Mouse (Mus musculus): ENCODE measurements around the gene Il25. TPM values are rescaled to one million over a fixed set of nuclear protein-coding genes. Genes with fewer than 3 reads are reported as not detected.
"Not testable (repeated sequence)": the region's sequence is repeated elsewhere in the genome, so short reads cannot be mapped to it uniquely, and the experiment has no call there.

Il25 gene
- polyA plus RNA-seq, 1 experiment from 2014 or later: 0.74 TPM

DNA sequence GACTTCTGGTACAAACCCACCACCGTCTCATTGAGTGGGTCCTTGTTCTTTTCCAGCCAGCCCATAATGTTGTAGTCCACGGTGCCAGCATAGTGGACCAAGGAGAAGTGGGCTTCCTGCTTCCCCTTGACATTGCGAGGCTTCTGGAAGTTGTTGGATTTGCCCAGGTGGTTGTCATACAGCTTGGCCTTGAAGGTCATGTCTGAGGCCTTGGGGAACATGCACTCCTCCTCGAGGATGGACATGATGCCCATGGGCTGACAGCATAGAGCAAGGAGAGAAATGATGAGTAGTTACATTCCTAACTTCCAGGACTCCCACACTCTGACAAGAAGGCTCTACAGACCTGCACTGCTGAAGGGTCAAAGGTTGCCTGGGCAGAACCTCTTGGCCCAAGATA, 26.0 kb downstream of the Il25 start:
- H3K27me3 ChIP-seq (ENCODE audit: control insufficient read depth, insufficient read depth, low read length): no peaks in the 10 kb centered on the region
- H3K4me3 ChIP-seq (replicated peaks; ENCODE audit: low read length): no peak overlapping the region
- no peak overlapping the region for H3K9ac ChIP-seq
- H3K9me3 ChIP-seq (ENCODE audit: control insufficient read depth, low read length): no peaks in the 10 kb centered on the region
- no peaks in the 10 kb centered on the region for H3K4me1 ChIP-seq (replicated peaks; ENCODE audit: control insufficient read depth, insufficient read depth, low read length)
- no peaks in the 10 kb centered on the region for H3K36me3 ChIP-seq (replicated peaks; ENCODE audit: control insufficient read depth, insufficient read depth)
- no peak overlapping the region for H3K4me2 ChIP-seq (replicated peaks)
- ATAC-seq (ENCODE audit: low FRiP score): no peak
- no peak for DNase-seq (ENCODE audit: low spot score)
- 85% methylated on average over 4 of the region's 4 CpGs for WGBS
- H3K27ac ChIP-seq: no peak overlapping the region

DNA sequence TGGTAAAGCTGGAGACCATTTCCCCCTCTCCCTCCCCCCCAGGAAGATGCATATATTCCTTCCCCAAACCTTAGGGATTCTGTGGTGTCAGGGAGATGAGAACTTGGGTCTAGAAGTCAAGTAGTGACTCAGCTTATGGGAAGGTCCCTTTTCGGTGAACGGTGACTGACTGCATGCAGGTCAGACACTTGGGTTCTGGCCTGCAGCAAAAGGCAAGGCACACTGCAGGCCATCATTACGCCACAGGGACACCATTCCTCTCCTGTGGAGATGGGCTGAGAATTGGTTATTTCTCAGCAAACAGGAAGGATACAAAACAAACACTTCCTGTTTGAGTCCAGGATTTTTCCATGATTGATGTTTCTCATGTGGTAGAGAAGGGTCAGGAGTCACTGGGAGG, 26.7 kb downstream of the Il25 start:
- no peaks in the 10 kb centered on the region for H3K36me3 ChIP-seq (replicated peaks; ENCODE audit: control insufficient read depth, insufficient read depth)
- no peak overlapping the region for H3K4me3 ChIP-seq (replicated peaks; ENCODE audit: low read length)
- DNase-seq (ENCODE audit: low spot score) (no peak), ATAC-seq (ENCODE audit: low FRiP score) (no peak)
- WGBS: 85% methylated on average over 3 of the region's 3 CpGs
- H3K27me3 ChIP-seq (ENCODE audit: control insufficient read depth, insufficient read depth, low read length): no peaks in the 10 kb centered on the region
- no peaks in the 10 kb centered on the region for H3K4me1 ChIP-seq (replicated peaks; ENCODE audit: control insufficient read depth, insufficient read depth, low read length)
- H3K9me3 ChIP-seq (ENCODE audit: control insufficient read depth, low read length): no peaks in the 10 kb centered on the region
- H3K4me2 ChIP-seq (replicated peaks): no peak overlapping the region
- H3K27ac ChIP-seq: no peak overlapping the region
- H3K9ac ChIP-seq: no peak overlapping the region

DNA sequence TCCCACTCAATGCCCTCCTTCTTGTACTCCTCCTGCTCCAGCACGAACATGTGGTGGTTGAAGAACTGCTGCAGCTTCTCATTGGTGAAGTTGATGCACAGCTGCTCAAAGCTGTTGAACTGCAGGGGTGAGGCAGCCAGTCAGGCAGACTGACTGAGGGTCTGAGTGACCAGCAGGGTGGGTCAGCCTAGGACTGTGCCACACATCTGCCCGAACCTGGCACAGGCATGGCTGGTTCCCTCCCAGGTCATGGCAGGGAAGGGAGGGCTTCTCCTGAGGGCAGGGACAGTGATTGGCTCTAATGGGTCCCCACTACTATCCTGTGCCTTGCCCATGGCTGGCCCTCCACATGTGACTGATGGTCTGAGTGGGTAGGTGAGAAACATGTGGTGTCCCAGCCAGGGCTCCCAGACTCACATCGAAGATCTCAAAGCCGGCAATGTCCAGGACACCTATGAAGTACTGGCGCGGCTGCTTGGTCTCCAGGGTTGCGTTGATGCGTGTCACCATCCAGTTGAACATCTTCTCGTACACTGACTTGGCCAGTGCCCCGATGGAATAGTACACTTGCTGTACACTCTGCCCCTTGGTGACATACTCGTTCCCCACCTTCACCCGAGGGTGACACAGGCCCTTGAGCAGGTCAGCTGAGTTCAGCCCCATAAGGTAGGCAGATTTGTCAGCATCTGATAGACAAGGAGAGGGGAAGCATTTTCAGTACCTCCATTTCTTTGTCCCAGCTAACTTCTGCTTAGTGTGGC, 27.5 kb downstream of the Il25 start:
- 92% methylated on average over 12 of the region's 12 CpGs for WGBS
- not testable (repeated sequence) for H3K4me3 ChIP-seq (replicated peaks; ENCODE audit: low read length); H3K27me3 ChIP-seq (ENCODE audit: control insufficient read depth, insufficient read depth, low read length); H3K36me3 ChIP-seq (replicated peaks; ENCODE audit: control insufficient read depth, insufficient read depth); ATAC-seq (ENCODE audit: low FRiP score); H3K4me2 ChIP-seq (replicated peaks); H3K9me3 ChIP-seq (ENCODE audit: control insufficient read depth, low read length); DNase-seq (ENCODE audit: low spot score); H3K9ac ChIP-seq; H3K4me1 ChIP-seq (replicated peaks; ENCODE audit: control insufficient read depth, insufficient read depth, low read length); H3K27ac ChIP-seq

DNA sequence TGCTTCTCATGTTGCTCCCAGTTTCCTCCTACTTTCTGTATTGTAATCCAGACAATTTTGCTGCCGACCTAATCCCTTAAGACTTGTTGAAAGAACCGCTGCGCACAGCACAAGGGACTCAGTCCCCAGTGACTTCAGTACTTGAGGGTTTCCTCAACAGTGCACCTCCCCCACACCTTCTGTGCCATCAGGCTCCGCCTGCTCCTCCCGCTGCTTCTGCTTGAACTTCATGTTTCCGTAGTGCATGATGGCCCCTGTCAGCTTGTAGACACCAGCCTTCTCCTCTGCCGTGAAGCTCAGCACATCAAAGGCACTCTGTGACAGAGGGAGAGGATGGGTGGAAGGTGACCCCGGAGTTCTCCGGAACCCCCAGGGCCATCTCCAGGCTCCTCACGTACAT, 28.3 kb downstream of the Il25 start:
- H3K4me2 ChIP-seq (replicated peaks): no peak overlapping the region

DNA sequence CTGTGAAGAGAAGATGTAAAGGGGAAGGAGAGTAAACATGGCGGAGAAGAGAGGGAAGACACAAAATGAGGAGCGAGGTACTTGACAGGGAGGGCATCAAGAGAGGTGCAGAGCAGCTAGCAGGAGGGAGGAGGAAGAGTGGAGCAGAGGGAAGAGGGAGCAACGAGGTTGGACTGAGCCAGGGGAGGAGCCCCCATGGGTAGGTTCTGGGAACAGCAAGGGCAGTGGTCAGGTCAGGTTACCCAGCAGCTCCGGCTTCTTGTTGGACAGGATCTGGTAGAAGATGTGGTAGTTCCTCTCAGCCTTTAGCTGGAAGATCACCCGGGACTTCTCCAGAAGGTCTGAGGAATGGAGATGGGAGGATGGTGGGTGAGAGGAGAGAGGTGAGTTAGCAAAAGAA, 29.0 kb downstream of the Il25 start:
- DNase-seq (ENCODE audit: low spot score): no peak
- WGBS: 81% methylated on average over 5 of the region's 5 CpGs
- H3K4me2 ChIP-seq (replicated peaks): no peak overlapping the region
- no peaks in the 10 kb centered on the region for H3K4me1 ChIP-seq (replicated peaks; ENCODE audit: control insufficient read depth, insufficient read depth, low read length)
- H3K36me3 ChIP-seq (replicated peaks; ENCODE audit: control insufficient read depth, insufficient read depth): no peaks in the 10 kb centered on the region
- no peaks in the 10 kb centered on the region for H3K27me3 ChIP-seq (ENCODE audit: control insufficient read depth, insufficient read depth, low read length)
- no peak for ATAC-seq (ENCODE audit: low FRiP score)
- no peak overlapping the region for H3K27ac ChIP-seq
- H3K9ac ChIP-seq: no peak overlapping the region
- no peak overlapping the region for H3K4me3 ChIP-seq (replicated peaks; ENCODE audit: low read length)
- no peaks in the 10 kb centered on the region for H3K9me3 ChIP-seq (ENCODE audit: control insufficient read depth, low read length)

More for the DNA sequence above, 28.3 kb downstream of the Il25 start:
- no peak overlapping the region for H3K9ac ChIP-seq
- ATAC-seq (ENCODE audit: low FRiP score) (no peak), DNase-seq (ENCODE audit: low spot score) (no peak)
- H3K4me3 ChIP-seq (replicated peaks; ENCODE audit: low read length): no peak overlapping the region
- H3K27ac ChIP-seq: no peak overlapping the region
- no peaks in the 10 kb centered on the region for H3K36me3 ChIP-seq (replicated peaks; ENCODE audit: control insufficient read depth, insufficient read depth)
- H3K9me3 ChIP-seq (ENCODE audit: control insufficient read depth, low read length): no peaks in the 10 kb centered on the region
- H3K4me1 ChIP-seq (replicated peaks; ENCODE audit: control insufficient read depth, insufficient read depth, low read length): no peaks in the 10 kb centered on the region
- WGBS: 73% methylated on average over 10 of the region's 10 CpGs
- H3K27me3 ChIP-seq (ENCODE audit: control insufficient read depth, insufficient read depth, low read length): no peaks in the 10 kb centered on the region

DNA sequence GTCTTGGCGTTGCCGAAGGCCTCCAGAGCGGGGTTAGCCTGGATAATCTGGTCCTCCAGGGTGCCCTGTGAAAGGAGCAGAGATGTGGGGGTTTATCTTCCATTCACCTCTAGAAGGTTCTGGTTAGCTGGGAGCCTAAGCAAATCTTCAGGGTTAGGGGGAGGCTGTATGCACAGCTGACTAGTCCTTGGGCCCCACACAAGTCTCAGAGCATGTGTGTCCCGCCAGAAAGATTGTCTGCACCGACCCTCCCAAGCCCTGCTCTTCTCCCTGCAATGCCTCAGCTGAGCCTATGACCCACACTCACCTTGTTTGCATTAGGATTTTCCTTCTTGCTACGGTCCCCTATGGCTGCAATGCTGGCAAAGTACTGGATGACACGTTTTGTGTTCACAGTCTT, 30.2 kb downstream of the Il25 start:
- Histone ChIP-seq H3K9me3 (ENCODE audit: control insufficient read depth, low read length) (no peaks in the 10 kb centered on the region), H3K27me3 (ENCODE audit: control insufficient read depth, insufficient read depth, low read length) (no peaks in the 10 kb centered on the region), H3K36me3 (replicated peaks; ENCODE audit: control insufficient read depth, insufficient read depth) (no peaks in the 10 kb centered on the region), H3K4me2 (replicated peaks) (no peak overlapping the region), H3K9ac (no peak overlapping the region), H3K4me1 (replicated peaks; ENCODE audit: control insufficient read depth, insufficient read depth, low read length) (no peaks in the 10 kb centered on the region), H3K4me3 (replicated peaks; ENCODE audit: low read length) (no peak overlapping the region), H3K27ac (no peak overlapping the region)
- WGBS: 89% methylated on average over 7 of the region's 7 CpGs
- ATAC-seq (ENCODE audit: low FRiP score): no peak
- DNase-seq (ENCODE audit: low spot score): no peak

DNA sequence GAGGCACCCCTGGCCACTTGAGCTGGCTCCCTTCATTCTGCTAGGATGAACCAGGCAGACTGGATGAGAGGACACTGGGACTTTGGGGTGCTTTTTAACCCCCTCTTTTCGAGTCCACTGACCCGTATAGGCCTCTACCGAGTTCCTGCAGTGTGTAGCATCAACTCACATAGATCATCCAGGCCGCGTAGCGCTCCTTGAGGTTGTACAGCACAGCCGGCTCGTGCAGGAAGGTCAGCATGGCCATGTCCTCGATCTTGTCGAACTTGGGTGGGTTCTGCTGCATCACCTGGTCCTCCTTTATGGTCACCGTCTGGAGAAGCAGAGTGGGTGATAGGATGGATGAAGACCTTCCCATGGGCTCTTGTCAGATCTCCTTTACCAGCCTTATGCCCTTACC, 31.2 kb downstream of the Il25 start:
- Histone ChIP-seq H3K9ac (no peak overlapping the region), H3K4me2 (replicated peaks) (no peak overlapping the region), H3K36me3 (replicated peaks; ENCODE audit: control insufficient read depth, insufficient read depth) (no peaks in the 10 kb centered on the region), H3K9me3 (ENCODE audit: control insufficient read depth, low read length) (no peaks in the 10 kb centered on the region), H3K27ac (no peak overlapping the region), H3K4me3 (replicated peaks; ENCODE audit: low read length) (no peak overlapping the region), H3K4me1 (replicated peaks; ENCODE audit: control insufficient read depth, insufficient read depth, low read length) (no peaks in the 10 kb centered on the region), H3K27me3 (ENCODE audit: control insufficient read depth, insufficient read depth, low read length) (no peaks in the 10 kb centered on the region)
- 87% methylated on average over 11 of the region's 11 CpGs for WGBS
- no peak for ATAC-seq (ENCODE audit: low FRiP score)
- no peak for DNase-seq (ENCODE audit: low spot score)

DNA sequence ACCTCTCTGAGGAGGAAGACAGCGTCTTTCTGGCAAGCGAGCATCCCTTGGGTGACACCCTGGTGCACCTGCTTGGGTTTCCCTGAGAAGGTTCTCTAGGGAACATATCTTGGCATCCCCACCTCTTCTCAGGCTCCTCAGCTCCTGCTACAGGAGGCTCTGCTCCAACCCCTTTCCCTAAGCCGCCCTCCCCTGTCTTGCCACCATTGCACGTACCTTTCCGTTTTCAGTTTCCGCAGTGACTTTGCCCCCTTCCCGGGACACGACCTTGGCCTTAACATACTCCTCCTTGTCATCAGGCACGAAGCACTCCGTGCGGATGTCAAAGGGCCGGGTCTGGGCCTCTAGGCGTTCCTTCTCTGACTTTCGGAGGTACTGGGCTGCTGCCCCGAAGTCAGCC, 32.5 kb downstream of the Il25 start:
- WGBS: 85% methylated on average over 15 of the region's 15 CpGs

DNA sequence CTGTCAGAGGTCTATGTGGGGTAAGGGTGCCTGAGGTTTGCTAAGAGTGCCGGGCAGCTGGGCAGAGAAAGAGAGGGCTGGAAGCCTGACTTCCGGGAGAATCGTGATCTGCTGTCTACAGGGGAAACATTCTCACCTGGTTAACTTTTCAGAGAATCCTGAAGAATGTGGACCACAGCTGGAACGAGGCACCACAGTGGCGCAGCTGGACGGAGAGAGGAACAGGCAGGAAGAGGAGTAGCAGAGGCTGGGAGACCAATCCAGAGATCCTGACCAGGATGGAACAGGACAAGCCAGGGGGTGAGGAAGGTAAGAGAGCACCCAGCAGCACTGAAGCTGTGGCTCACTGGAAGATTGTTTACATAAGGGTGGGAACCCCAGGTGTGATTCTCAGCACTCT, 33.1 kb downstream of the Il25 start:
- Histone ChIP-seq H3K27ac (no peak overlapping the region), H3K36me3 (replicated peaks; ENCODE audit: control insufficient read depth, insufficient read depth) (no peaks in the 10 kb centered on the region), H3K4me2 (replicated peaks) (no peak overlapping the region), H3K9me3 (ENCODE audit: control insufficient read depth, low read length) (no peaks in the 10 kb centered on the region), H3K9ac (no peak overlapping the region), H3K4me3 (replicated peaks; ENCODE audit: low read length) (no peak overlapping the region), H3K27me3 (ENCODE audit: control insufficient read depth, insufficient read depth, low read length) (no peaks in the 10 kb centered on the region), H3K4me1 (replicated peaks; ENCODE audit: control insufficient read depth, insufficient read depth, low read length) (no peaks in the 10 kb centered on the region)
- DNase-seq (ENCODE audit: low spot score) (no peak), ATAC-seq (ENCODE audit: low FRiP score) (no peak)
- WGBS: 83% methylated on average over 6 of the region's 6 CpGs

More for the DNA sequence above, 32.5 kb downstream of the Il25 start:
- no peaks in the 10 kb centered on the region for H3K27me3 ChIP-seq (ENCODE audit: control insufficient read depth, insufficient read depth, low read length)
- no peaks in the 10 kb centered on the region for H3K36me3 ChIP-seq (replicated peaks; ENCODE audit: control insufficient read depth, insufficient read depth)
- H3K27ac ChIP-seq: no peak overlapping the region
- DNase-seq (ENCODE audit: low spot score) (no peak), ATAC-seq (ENCODE audit: low FRiP score) (no peak)
- H3K9me3 ChIP-seq (ENCODE audit: control insufficient read depth, low read length): no peaks in the 10 kb centered on the region
- H3K4me1 ChIP-seq (replicated peaks; ENCODE audit: control insufficient read depth, insufficient read depth, low read length): no peaks in the 10 kb centered on the region
- no peak overlapping the region for H3K9ac ChIP-seq
- H3K4me2 ChIP-seq (replicated peaks): no peak overlapping the region
- no peak overlapping the region for H3K4me3 ChIP-seq (replicated peaks; ENCODE audit: low read length)

Data from hindbrain, embryonic 14.5 days (tissue).